In the genomic region with DNA sequence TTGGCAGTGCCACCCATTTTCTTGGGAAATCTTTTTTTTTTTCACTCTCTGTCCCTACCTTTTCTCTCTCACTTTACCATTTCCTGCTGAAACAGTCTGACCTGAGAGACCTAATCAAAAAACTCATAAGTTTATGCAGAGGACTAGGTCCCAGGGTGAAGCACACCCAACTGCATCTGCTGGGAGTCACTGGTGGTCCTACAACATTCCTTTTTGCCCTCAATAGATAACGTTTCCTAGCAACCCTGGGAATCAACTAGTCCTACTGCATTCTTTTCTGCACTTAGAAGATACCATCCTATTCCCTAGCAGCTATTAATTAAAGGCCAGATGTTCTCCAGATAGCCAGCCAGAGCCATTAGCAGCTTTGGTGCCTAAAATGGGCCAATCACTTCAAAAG, we compare ENCODE assay signal across 35 mouse cellular contexts.
"Had no signal": no experiment of that assay in that cellular context is flagged by ENCODE, and none has a peak within 500 bp of the region (broad histone marks: within the 10 kb centered on the region; RNA-seq: fewer than 3 reads in every experiment).

No protein-coding gene starts in this region.

- H3K4me1 ChIP-seq: heart, embryonic 10.5 days; heart, embryonic 12.5 days; heart, embryonic 13.5 days; heart, embryonic 15.5 days; hindbrain, embryonic 10.5 days; hindbrain, embryonic 12.5 days; hindbrain, embryonic 13.5 days; hindbrain, embryonic 15.5 days; intestine, embryonic 15.5 days; kidney, embryonic 15.5 days had no signal

- H3K9me3 ChIP-seq: heart, embryonic 10.5 days; heart, embryonic 12.5 days; heart, embryonic 15.5 days; hindbrain, embryonic 12.5 days; hindbrain, embryonic 13.5 days; hindbrain, embryonic 15.5 days; intestine, embryonic 15.5 days had no signal

- H3K27me3 ChIP-seq: heart, embryonic 12.5 days; heart, embryonic 13.5 days; heart, embryonic 15.5 days; hindbrain, embryonic 13.5 days; hindbrain, embryonic 15.5 days; intestine, embryonic 15.5 days had no signal

- H3K4me2 ChIP-seq: heart, embryonic 11.5 days; heart, embryonic 12.5 days; heart, embryonic 13.5 days; heart, embryonic 15.5 days; hindbrain, embryonic 12.5 days; hindbrain, embryonic 13.5 days; hindbrain, embryonic 14.5 days; hindbrain, embryonic 15.5 days; intestine, embryonic 15.5 days; kidney, embryonic 15.5 days had no signal

- DNase-seq: heart, adult 2 months; heart, postnatal 10 days; heart, postnatal 14 days; heart, postnatal 36 days; heart, postnatal 4 days; kidney, adult 11 months; kidney, adult 18-20 months; kidney, adult 2 months; kidney, adult 8-10 months; kidney, adult 9 months; kidney, postnatal 10 days; kidney, postnatal 14 days; kidney, postnatal 25 days; kidney, postnatal 36 days; kidney, postnatal 4 days; layer of hippocampus, adult 9-11 months had no signal

- H3K9ac ChIP-seq: heart, embryonic 12.5 days; heart, embryonic 13.5 days; heart, embryonic 15.5 days; hindbrain, embryonic 12.5 days; hindbrain, embryonic 13.5 days; hindbrain, embryonic 14.5 days; hindbrain, embryonic 15.5 days; intestine, embryonic 15.5 days; kidney, embryonic 15.5 days had no signal

- H3K27ac ChIP-seq: heart, adult 2 months; heart, embryonic 10.5 days; heart, embryonic 13.5 days; heart, embryonic 15.5 days; hindbrain, embryonic 10.5 days; hindbrain, embryonic 12.5 days; hindbrain, embryonic 13.5 days; hindbrain, embryonic 14.5 days; hindbrain, embryonic 15.5 days; hindbrain, postnatal 0 days; intestine, embryonic 15.5 days; kidney, embryonic 15.5 days; kidney, postnatal 0 days; layer of hippocampus, adult 2 months had no signal

- H3K4me3 ChIP-seq: heart, adult 2 months; heart, embryonic 10.5 days; heart, embryonic 12.5 days; heart, embryonic 13.5 days; heart, embryonic 15.5 days; hindbrain, embryonic 10.5 days; hindbrain, embryonic 12.5 days; hindbrain, embryonic 13.5 days; hindbrain, embryonic 15.5 days; intestine, embryonic 15.5 days; kidney, embryonic 15.5 days; layer of hippocampus, adult 2 months had no signal

- ATAC-seq: hindbrain, embryonic 16.5 days; hindbrain, postnatal 0 days; inflammation-experienced regulatory T-cells, adult 6 months; intestine, embryonic 15.5 days; intestine, embryonic 16.5 days; intestine, postnatal 0 days had no signal

- H3K36me3 ChIP-seq: heart, embryonic 10.5 days; heart, embryonic 12.5 days; heart, embryonic 13.5 days; heart, embryonic 15.5 days; hindbrain, embryonic 10.5 days; hindbrain, embryonic 12.5 days; hindbrain, embryonic 13.5 days; hindbrain, embryonic 15.5 days; intestine, embryonic 15.5 days; kidney, embryonic 15.5 days had no signal
